8 mouse cellular contexts compared by ENCODE assay signal in the genomic region with DNA sequence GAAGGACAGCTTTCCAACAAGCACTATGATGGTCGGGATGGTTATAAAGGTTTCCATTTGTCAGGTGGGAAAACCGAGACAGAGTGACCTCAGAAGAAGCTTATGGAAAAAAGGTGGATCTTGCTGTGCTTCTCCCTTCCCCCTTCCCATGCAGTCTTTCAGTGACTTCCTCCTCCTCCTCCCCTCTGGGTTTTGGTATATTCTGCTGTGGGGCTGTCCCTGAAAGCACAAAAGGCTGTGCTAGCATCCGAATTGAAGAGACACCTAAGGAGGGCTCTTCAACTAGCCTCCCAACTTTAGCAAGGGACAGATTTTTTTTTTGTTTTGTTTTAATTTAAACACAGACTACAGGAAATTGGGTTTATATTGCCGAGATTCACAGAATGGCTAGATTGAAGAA. TPM values are rescaled to one million over a fixed set of nuclear protein-coding genes. Genes with fewer than 3 reads are reported as not detected.
DNase-seq lines count a peak whose midpoint lies in the region; ATAC-seq and TF ChIP-seq lines count a peak whose summit lies in the region.

No protein-coding gene starts in this region.

- WGBS in kidney, embryonic 16.5 days = 8% methylated on average over 4 of the region's 4 CpGs
- 11% methylated on average over 4 of the region's 4 CpGs for WGBS in hindbrain, postnatal 0 days
- 9% methylated on average over 4 of the region's 4 CpGs for WGBS in neural tube, embryonic 13.5 days

- no peak overlapping the region for H3K27ac ChIP-seq in kidney, embryonic 16.5 days (ENCODE audit: low read length)
- 0 out of 2 replicates have a peak overlapping the region, but pooled peaks have one; percentile 9 for H3K27ac ChIP-seq in cortical plate, adult 2 months (ENCODE audit: insufficient read depth, low read length)
- no peak overlapping the region for H3K27ac ChIP-seq in hindbrain, postnatal 0 days
- no peak overlapping the region for H3K27ac ChIP-seq in neural tube, embryonic 13.5 days (replicated peaks)

- ATAC-seq in kidney, embryonic 16.5 days (ENCODE audit: low FRiP score, low TSS enrichment) = no peak
- ATAC-seq in hindbrain, postnatal 0 days = no peak
- ATAC-seq in neural tube, embryonic 13.5 days (ENCODE audit: low read depth) = no peak
- no peak for ATAC-seq in megakaryocyte, adult 5-6 weeks (ENCODE audit: poor library complexity, severe bottlenecking)

- peak overlapping the region; percentile 75 for H3K4me3 ChIP-seq in kidney, embryonic 16.5 days (ENCODE audit: low read length)
- peak overlapping the region; percentile 69 for H3K4me3 ChIP-seq in cortical plate, adult 2 months (ENCODE audit: insufficient read depth, low read length)
- H3K4me3 ChIP-seq in hindbrain, postnatal 0 days (ENCODE audit: low read length) = peak overlapping the region; percentile 74
- peak overlapping the region; percentile 81 for H3K4me3 ChIP-seq in neural tube, embryonic 13.5 days

- H3K36me3 ChIP-seq in kidney, embryonic 16.5 days (ENCODE audit: insufficient read depth, low read length) = no peaks in the 10 kb centered on the region
- no peaks in the 10 kb centered on the region for H3K36me3 ChIP-seq in hindbrain, postnatal 0 days (ENCODE audit: insufficient read depth, low read length)
- H3K36me3 ChIP-seq in neural tube, embryonic 13.5 days = no peaks in the 10 kb centered on the region

- DNase-seq in kidney, postnatal 36 days = no peak
- no peak for DNase-seq in hindbrain, postnatal 0 days (ENCODE audit: low spot score)
- no peak for DNase-seq in yolk sac, embryonic 10.5 days (ENCODE audit: low spot score)
- DNase-seq in embryo, embryonic 11 days = no peak

- peaks cover 37% of the 10 kb centered on the region for H3K27me3 ChIP-seq in kidney, embryonic 16.5 days (ENCODE audit: insufficient read depth, low read length)
- no peaks in the 10 kb centered on the region for H3K27me3 ChIP-seq in hindbrain, postnatal 0 days (ENCODE audit: insufficient read depth, low read length)
- peaks cover 39% of the 10 kb centered on the region for H3K27me3 ChIP-seq in neural tube, embryonic 13.5 days

- peak; percentile 55 for TF ChIP-seq POLR2A in cortical plate, adult 2 months (IDR thresholded peaks at IDR 0.05; ENCODE audit: extremely low read depth, insufficient read depth, low read length)

- no peaks in the 10 kb centered on the region for H3K9me3 ChIP-seq in kidney, embryonic 16.5 days (ENCODE audit: low read length)
- no peaks in the 10 kb centered on the region for H3K9me3 ChIP-seq in hindbrain, postnatal 0 days (ENCODE audit: low read length)
- H3K9me3 ChIP-seq in neural tube, embryonic 13.5 days = no peaks in the 10 kb centered on the region

- TF ChIP-seq CTCF in cortical plate, adult 2 months (IDR thresholded peaks at IDR 0.05; ENCODE audit: extremely low read depth, insufficient read depth, low read length) = no peak
- no peak for TF ChIP-seq CTCF in hindbrain, postnatal 0 days (IDR thresholded peaks at IDR 0.05; ENCODE audit: low read depth)

- no peak overlapping the region; the same call in 1 of the 2 replicates for H3K9ac ChIP-seq in kidney, embryonic 16.5 days (replicated peaks; ENCODE audit: low read length)
- peak overlapping the region; percentile 65 for H3K9ac ChIP-seq in hindbrain, postnatal 0 days (replicated peaks; ENCODE audit: low read length)
- peak overlapping the region; percentile 79 for H3K9ac ChIP-seq in neural tube, embryonic 13.5 days

- peaks cover 15% of the 10 kb centered on the region; the same call in 1 of the 2 replicates for H3K4me1 ChIP-seq in kidney, embryonic 16.5 days (ENCODE audit: insufficient read depth, low read length)
- H3K4me1 ChIP-seq in cortical plate, adult 2 months (ENCODE audit: control insufficient read depth, insufficient read depth, low read length) = peaks cover 3% of the 10 kb centered on the region; the same call in 1 of the 2 replicates
- peaks cover 37% of the 10 kb centered on the region for H3K4me1 ChIP-seq in hindbrain, postnatal 0 days (ENCODE audit: insufficient read depth, low read length)
- H3K4me1 ChIP-seq in neural tube, embryonic 13.5 days (replicated peaks) = peaks cover 58% of the 10 kb centered on the region

- peak overlapping the region; percentile 79 for H3K4me2 ChIP-seq in kidney, embryonic 16.5 days (replicated peaks; ENCODE audit: low read depth, low read length)
- peak overlapping the region; percentile 83 for H3K4me2 ChIP-seq in hindbrain, postnatal 0 days (ENCODE audit: low read depth, low read length)
- H3K4me2 ChIP-seq in neural tube, embryonic 13.5 days = peak overlapping the region; percentile 95

RNA-seq across cellular contexts. Expression of gene Igsf9b, which starts 1.7 kb away (rescaled TPM):
- 2.6 and 2.8 TPM in 2 replicates for polyA plus RNA-seq in kidney, embryonic 16.5 days (2015; fragmentation: Nextera tagmentation; extraction: Ambion mirVana)
- 23.1 and 26.1 TPM in 2 replicates for polyA plus RNA-seq in cortical plate, adult 2 months (2012; rRNA removed)
- total RNA-seq in hindbrain, postnatal 0 days (2014; rRNA removed) = 86.5 and 89.9 TPM in 2 replicates
- polyA plus RNA-seq in hindbrain, postnatal 0 days (2015; fragmentation: Nextera tagmentation; extraction: Ambion mirVana) = 20.4 and 21.4 TPM in 2 replicates
- polyA plus RNA-seq in neural tube, embryonic 13.5 days (2015; fragmentation: Nextera tagmentation; extraction: Ambion mirVana) = 12.6 and 14.3 TPM in 2 replicates
- not detected in 2 replicates for total RNA-seq in megakaryocyte, adult 5-6 weeks (2015)
- 0.08 and 0.33 TPM in 2 replicates for total RNA-seq in megakaryocyte, adult 5-6 weeks (2017)
